Mouse (Mus musculus): ENCODE measurements around the gene Wap.
"Not testable (repeated sequence)": the region's sequence is repeated elsewhere in the genome, so short reads cannot be mapped to it uniquely, and the experiment has no call there.

Wap gene

GRCm38 (mm10) chr11:6638537-6638936 is at the start of gene Wap:
Wap (minus strand) TSS chr11:6638637.
- DNase-seq (ENCODE audit: low spot score in 2 of 2): no peak

- DNase-seq (ENCODE audit: low spot score in 2 of 2): no peak
These were observed 46.3 kb upstream of the Wap start for GRCm38 (mm10) chr11:6684741-6685140.

DNA sequence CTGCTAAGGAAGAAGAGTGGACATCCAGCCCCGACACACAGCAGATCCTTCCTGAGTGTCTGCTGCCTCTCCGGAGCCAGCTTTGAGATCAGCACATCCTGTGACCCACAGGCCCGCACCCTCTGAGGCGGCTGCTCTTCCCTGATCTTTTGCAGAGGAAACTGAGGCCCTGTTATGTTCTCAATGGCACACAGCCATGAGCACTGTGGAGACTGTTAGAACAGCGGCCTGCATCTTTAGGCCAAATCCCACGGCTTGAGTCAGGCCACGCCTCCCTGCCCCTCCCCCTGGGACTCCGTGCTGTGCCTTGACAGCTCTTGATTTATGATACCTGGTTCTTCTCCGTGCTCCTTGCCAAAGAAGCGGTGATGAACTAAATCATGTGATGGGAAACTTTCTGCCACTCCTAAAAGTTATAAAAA is 42.0 kb upstream of the Wap start:
- peak; percentile 56 to 58 for DNase-seq (ENCODE audit: low spot score in 2 of 2)

DNA sequence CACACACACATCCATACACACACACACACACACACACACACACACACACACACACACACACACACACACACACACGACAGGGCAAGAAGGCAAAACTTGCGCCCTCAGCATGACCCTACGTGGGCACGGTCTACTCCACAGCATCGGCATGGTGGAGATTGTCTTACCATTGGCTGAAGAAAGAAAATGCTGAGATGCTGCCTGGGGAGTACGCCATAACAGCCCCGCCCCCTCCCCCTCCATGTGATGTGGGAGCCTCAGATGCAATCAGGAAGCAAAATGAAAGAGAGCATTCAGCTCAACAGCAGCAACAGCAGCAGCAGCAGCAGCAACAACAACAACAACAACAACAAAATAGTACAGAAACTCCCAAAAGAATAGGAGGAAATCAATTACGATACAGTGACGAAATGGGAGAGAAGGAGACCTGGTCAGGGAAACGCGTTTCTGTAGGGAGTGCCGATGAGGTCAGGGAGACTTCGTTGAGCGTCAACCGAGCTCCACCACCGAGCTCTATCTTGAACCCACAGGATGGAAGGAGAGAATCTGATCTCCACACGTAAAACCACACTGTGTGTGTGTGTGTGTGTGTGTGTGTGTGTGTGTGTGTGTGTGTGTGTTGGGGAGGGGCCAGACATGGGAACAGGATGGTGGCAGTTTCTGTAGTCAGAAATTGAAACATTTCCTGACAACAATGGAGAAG is 41.4 kb upstream of the Wap start:
- no peak for DNase-seq (ENCODE audit: low spot score in 2 of 2)

GRCm38 (mm10) chr11:6677530-6677929 is 39.1 kb upstream of the Wap start:
- no peak for DNase-seq (ENCODE audit: low spot score in 2 of 2)

DNA sequence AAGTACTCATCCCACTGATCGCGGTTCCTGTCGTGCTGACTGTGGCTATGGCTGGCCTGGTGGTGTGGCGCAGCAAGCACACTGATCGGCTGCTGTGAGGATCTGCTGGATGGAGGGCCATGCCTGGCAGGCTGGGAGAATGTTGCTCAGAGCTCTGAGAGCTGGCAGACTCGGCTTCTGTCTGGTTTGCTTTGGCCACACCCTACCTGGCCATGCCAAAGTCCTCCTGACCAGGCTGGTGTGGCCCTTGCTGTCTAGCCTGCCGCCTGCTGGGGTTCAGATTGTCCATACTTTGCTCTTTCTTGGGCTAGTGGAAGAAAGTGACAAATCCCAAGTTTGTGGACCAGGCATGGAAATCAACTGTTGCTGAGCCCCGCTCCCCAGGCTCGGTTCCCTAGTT is 38.2 kb upstream of the Wap start:
- no peak for DNase-seq (ENCODE audit: low spot score in 2 of 2)

- DNase-seq (ENCODE audit: low spot score in 2 of 2): peak; percentile 57 to 80
These were observed 37.0 kb upstream of the Wap start for GRCm38 (mm10) chr11:6675402-6675801.

DNA sequence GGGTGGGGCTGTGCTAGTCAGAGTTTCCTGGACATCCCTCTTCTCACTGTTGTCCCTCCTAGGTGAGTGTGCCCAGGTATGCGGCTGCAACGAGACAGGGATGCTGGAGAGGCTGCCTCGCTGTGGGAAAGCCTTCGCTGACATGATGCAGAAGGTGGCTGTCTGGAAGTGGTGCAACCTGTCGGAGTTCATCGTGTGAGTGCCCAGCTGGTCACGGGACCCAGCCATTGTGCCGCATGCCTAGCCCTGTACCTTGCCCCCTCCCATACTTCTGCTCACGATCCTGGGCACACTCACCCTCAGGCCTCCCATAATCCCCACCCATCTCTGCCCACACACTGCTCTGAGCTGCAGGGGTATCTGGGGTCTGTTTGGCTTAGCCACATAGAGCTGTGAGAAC is 36.3 kb upstream of the Wap start:
- DNase-seq (ENCODE audit: low spot score in 2 of 2): no peak

GRCm38 (mm10) chr11:6670826-6671225 is 32.4 kb upstream of the Wap start:
- DNase-seq (ENCODE audit: low spot score in 2 of 2): no peak

DNA sequence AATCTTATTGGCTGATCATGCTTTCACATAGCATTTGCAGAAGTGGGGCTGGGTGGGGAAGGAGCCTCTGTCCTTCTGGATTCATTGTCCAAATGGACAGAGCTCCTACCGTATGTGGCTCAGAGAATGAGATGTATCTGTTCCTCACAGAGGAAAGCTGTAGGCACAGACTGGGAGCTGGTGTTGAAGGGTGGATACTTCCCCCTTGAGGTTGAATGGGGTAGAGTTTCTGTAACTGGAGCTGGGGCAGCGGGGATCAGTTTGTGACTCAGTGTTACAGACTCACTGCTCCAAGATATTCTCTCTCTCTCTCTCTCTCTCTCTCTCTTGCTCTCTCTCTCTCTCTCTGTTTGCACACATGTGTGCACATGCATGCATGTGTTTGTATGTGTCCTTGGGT is 31.6 kb upstream of the Wap start:
- no peak for DNase-seq (ENCODE audit: low spot score in 2 of 2)

DNA sequence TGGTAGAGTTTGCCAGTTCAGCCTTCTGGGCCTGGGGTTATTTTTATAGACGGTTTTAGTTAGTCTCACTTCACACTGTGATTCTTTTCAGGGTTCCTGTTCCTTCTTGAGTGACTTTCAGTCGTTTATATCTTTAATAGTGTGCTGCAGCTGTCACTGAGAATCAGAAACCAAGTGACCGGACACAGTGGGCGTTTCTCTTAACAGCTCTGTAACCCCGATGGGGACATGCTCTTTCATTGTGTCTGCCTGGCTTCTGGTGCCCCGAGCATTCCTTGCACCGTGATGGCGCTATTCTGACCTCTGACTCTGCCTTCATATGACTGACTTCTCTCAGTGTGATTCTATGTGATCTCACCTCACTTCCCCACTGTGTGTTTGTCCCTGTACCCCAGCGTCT is 30.6 kb upstream of the Wap start:
- DNase-seq (ENCODE audit: low spot score in 2 of 2): no peak

DNA sequence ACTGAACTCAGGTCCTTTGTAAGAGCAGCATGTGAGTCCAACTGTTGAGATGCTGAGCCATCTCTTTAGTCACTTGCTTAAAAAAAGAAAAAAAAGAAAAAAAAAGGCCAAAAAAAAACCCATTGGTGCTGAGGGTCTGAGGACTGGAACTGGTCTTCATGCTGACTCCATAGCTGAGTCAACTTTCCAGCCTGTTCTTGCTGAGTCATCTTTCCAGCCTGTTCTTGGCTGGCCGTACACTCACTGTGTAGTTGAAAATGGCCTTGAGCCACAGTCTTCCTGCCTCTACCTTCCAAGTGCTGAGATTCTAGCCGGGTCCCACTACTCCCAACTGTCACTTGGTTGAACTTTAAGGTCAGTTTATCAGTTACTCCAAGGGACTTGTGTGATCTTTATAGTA is 28.2 kb upstream of the Wap start:
- DNase-seq (ENCODE audit: low spot score in 2 of 2): no peak

DNA sequence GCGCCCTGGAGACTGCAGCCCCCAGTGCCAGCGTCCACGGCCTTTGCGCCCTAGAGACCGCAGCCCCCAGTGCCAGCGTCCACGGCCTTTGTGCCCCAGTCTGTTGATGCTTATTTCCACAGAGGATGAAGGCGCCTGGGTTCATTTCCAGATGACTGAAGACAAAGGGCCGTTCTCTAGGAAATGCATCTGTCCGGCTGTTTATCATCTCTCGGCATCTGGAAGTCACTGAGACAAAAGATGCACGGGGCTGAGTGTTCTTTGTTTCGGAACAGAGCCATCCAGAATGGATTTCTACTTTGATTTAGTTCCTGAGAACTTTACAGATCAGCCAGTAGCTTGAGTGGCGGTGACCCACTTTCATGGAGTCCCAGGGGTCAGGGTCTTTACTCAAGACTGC is 22.8 kb upstream of the Wap start:
- DNase-seq (ENCODE audit: low spot score in 2 of 2): no peak

- no peak for DNase-seq (ENCODE audit: low spot score in 2 of 2)
These were observed 19.8 kb upstream of the Wap start, which contains the start of gene Ramp3 for GRCm38 (mm10) chr11:6658271-6658670. Ramp3 (plus strand) TSS chr11:6658521.

DNA sequence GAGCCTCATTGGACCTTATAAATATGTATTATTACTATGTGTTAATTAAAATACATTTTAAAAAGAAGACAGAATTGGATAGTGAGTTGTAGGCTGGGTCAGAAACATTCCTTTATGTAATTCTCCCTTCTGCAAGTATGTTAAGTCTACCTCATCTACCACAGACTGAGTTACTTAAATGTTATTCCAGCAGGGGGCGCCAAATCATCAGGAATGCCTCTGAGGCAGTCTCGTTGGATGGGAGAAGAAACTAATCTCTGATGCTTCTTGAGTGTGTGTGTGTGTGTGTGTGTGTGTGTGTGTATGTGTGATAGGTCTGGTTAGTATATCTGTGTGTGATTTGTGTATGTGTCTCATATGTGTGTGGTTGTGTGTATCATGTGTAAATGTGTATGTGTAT is 16.5 kb upstream of the Wap start:
- DNase-seq (ENCODE audit: low spot score in 2 of 2): peak in 1 of 2 experiments; percentile 67

GRCm38 (mm10) chr11:6652978-6653377 is 14.5 kb upstream of the Wap start:
- not testable (repeated sequence) for DNase-seq (ENCODE audit: low spot score in 2 of 2)

DNA sequence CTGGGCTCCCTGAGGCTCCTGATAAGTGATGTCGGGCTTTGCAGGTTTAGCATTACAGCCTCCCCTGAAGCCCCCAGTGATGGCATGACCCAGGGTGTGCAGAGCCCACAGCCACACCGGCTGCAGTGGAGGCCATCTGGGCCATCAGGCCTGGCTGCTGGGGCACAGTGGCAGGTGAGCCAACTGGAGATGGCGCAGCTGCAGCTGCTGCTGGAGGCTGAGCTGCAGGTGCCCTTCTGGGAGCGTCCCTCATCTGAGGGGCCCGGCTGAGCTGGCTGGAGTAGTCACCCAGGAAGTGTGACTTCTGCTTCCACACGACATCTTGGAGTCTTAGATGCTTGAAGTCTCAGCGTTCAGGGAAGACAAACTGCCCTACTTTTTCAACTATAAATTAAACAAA is 12.1 kb upstream of the Wap start:
- no peak for DNase-seq (ENCODE audit: low spot score in 2 of 2)

DNA sequence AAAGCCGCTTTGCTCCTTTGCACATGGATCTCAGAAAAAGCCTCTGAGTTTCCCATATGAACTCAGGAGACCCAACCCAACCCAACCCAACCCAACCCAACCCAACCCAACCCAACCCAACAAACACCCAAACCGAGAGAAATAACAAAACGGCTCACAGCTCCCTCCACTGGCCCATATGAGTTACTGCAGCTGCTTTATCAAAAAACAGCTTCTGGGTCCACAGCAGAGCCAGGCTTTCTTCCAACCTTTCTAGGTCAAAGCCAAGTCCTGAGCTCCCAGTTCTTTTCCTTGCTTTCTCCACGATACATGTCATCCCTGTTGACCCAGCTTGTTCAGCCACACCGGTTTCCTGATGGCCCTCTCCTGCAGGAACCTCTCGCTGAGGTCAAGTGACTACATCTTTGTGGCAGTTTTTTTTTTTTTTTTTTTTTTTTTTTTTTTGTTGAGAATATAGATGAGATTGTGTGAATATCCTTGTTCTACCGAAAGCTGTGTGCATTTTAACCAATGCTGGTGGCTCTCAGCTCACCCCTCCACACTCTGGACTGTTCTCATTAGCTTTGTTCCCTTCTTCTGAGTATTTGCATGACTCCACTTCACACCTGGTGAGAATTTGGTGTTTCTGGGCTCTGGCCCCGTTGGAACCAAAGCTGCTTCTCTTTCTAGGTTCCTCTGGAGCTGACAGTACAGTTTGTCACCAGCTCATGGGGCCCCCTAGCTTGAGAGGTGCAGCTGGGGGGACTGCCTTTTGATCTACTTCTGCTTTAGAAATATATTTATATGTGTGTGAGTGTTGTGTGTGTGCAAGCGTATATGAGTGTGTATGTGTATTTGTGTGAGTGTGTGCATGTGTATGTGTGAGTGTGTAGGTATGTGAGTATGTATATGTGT is 9.6 kb upstream of the Wap start:
- no peak for DNase-seq (ENCODE audit: low spot score in 2 of 2)

DNA sequence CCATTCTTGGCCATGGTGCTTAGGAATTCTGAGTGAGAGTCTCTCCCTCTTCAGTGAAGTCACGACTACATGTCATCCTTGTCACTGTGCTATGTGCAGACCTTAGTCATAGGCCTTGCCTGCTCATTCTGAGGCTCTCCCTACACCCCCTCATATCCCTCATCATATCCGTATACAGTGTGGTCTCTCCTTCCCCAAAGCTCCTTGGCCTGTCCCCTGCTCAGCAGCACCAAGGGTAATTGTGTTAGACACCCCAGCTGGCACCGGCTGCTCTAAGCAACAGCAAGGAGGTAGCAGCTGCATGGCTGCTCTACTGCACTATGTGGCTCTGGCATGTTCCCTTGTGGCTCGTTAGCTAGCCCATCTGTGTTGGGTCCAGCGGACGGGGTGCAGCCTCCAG is 6.1 kb upstream of the Wap start:
- DNase-seq (ENCODE audit: low spot score in 2 of 2): no peak

DNA sequence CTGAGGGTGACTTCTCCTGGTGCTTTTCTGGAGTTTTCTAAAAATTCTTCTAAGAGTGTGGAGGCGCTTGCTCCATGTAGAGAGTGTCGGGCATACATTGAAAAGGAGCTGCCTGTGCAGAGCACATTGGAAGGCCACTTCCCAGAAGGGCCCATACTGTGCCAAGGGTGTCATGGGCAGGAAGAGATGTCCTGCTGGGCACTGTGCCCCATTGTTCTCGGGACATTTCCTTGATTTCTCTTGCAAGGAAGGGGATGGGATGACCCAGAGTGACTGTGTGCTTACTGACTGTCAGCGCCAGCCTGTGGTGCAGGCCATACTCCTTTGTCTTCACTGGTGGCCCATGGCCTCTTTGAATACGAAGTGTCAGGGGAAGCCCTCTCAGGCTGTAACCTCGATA is 635 bp upstream of the Wap start:
- DNase-seq (ENCODE audit: low spot score in 2 of 2): no peak

GRCm38 (mm10) chr11:6636150-6636549 is 2.3 kb downstream of the Wap start:
- no peak for DNase-seq (ENCODE audit: low spot score in 2 of 2)

DNA sequence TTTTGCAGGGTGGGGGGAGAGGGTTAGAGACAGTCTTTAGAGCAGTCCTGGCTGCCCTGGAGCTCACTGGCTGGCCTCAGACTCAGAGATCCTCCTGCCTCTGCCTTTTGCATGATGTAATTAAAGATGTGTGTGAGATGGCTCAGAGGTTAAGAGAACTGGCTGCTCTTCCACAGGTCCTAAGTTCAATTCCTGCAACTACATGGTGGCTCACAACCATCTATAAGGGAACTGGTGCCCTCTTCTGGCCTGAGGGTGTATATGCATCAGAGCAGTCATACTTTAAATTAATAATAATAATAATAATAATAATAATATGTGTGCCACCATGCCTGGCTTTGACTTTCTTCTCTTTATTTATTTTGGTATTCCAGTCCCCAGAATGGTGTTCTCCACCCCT is 8.8 kb downstream of the Wap start:
- no peak for DNase-seq (ENCODE audit: low spot score in 2 of 2)

GRCm38 (mm10) chr11:6628568-6628967 is 9.9 kb downstream of the Wap start:
- DNase-seq (ENCODE audit: low spot score in 2 of 2): no peak

Measured in heart, adult 9 months (tissue).